Mouse (Mus musculus) monocyte, adult 5-6 weeks (primary cell): Measurements from ENCODE around the gene Dnm1. TPM values are rescaled to one million over a fixed set of nuclear protein-coding genes. Genes with fewer than 3 reads are reported as not detected.

Source experiments
- ATAC-seq: fragments of 153-309, 156-312 bp; replicated peaks from 2 replicates; pipeline ENCODE4 v1.8.0; 2017; ENCODE audit warnings: mild to moderate bottlenecking; ENCODE audit not compliant: low TSS enrichment, insufficient number of reproducible peaks, severe bottlenecking, poor library complexity, low FRiP score
- total RNA-seq: library from RNA; stranded (forward); fragments of 200-1000, 200-491, 200-594 nt; gene quantifications from 3 replicates; pipeline ENCODE4 v1.2.3, GENCODE M21; 2017

Dnm1 gene
- not detected in 3 replicates for total RNA-seq

DNA sequence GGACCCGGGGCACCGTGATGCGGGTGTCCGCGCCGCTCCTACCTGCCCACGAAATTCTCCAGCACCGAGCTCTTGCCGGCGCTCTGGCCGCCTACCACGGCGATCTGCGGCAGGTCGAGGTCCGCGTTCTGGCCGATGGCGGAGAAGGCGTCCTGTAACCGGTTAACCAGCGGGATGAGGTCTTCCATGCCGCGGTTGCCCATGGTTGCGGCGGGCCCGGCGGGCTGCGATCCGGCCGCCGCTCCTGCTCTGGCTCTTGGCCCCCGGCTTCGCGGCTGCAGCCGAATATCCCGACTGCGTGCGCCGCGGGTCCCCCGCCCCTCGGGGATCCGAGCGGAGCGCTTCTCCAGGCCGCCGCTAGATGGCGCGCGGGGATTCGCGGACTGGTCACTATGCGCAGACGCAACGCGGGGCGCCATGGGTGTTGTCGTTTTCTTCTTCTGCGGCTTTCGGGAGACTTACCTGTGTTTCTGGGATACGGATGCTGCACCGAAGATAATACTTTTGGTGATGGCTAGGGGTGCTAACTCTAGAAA, at the start of gene Dnm1:
Dnm1 (minus strand) TSS at position 332 of the 536 bp plus-strand sequence.
- ATAC-seq: peak; percentile 65

- no peak for ATAC-seq
Measured at GRCm38 (mm10) chr2:32396695-32397094, 43.6 kb upstream of the Dnm1 start.

DNA sequence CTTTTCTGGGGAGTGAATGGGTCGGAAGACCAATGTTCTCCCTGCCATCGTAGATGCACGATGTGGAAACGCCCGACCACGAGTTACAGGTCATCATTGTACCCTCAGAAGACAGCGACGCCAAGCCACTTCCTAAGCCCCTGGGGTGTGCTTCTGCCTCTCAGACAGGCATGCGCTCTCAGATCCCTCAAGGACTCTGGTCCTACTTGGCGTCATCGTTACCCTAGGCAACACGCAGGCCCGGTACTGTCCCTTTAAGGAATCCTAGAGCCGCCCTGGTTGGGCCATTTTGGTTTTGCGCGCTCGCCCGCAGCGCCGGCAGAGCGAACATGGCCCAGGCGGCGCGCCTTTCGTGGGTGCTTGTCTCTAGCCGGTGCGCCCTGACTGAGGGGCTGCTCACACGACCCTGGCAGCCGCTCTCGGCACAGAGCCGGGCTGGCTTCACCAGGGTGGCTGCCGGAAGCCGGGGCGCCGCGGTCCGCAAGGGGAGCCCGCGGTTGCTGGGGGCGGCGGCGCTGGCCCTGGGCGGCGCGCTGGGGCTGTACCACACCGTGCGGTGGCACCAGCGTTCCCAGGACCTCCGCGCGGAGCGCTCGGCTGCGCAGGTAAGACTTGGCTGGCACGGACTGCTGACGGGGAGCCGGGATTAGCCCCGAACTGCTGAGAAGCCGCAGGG, 42.9 kb upstream of the Dnm1 start:
- peak; percentile 87 for ATAC-seq

DNA sequence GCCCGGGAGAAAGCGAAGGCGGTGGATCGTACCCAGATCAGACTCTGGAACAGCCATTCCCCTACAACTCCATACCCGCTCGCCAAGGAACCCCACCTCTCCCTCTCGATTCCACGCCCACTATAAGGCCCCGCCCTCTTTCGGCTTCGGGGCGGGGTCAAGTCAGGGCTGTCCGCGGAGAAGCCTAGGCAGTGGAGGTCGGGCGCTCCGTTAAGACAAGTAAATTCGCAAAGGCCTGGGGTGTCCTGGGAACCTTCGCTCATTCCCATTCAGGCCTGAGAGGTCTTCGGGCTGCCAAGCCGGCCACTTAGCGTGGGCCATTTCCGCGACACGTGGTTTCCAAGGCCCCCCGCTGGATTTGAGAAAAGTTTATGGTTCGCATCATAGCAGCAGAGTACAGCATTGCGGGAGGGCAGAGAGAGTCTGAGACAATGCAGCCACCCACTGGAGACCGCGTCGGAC, 42.4 kb upstream of the Dnm1 start, which contains the start of gene Ptges2:
Ptges2 (plus strand) TSS at position 413 of the 462 bp plus-strand sequence.
- ATAC-seq: peak; percentile 77

GRCm38 (mm10) chr2:32394973-32395372, 41.8 kb upstream of the Dnm1 start:
- ATAC-seq: no peak

GRCm38 (mm10) chr2:32392063-32392462, 38.9 kb upstream of the Dnm1 start:
- ATAC-seq: no peak

- ATAC-seq: no peak
Measured at GRCm38 (mm10) chr2:32390871-32391270, 37.7 kb upstream of the Dnm1 start.

DNA sequence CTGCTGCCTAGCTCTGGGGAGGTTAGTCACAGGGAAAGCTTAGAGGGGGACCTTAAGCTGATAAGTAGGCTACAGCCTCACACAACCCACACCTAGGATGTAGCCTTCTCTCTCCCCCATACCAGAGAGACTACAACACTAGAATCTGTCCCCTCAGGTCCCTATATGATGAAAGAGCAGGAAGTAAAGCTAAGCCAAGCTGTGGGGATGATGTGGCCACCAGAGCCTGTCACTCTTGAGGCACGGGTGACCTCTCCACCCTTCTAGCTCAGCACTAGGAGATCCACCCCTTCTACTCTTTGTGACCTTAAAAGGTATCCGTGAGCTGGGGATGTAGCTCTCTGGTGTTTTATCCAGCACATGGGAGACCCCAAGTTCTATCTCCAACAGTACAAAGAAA, 36.0 kb upstream of the Dnm1 start:
- ATAC-seq: no peak

GRCm38 (mm10) chr2:32387706-32388490, 34.8 kb upstream of the Dnm1 start, which contains the start of gene Lcn2:
Gene Lcn2, minus strand, starts transcription at chr2:32388252.
- no peak for ATAC-seq

- ATAC-seq: no peak
Measured at GRCm38 (mm10) chr2:32382689-32383088, 29.6 kb upstream of the Dnm1 start.

DNA sequence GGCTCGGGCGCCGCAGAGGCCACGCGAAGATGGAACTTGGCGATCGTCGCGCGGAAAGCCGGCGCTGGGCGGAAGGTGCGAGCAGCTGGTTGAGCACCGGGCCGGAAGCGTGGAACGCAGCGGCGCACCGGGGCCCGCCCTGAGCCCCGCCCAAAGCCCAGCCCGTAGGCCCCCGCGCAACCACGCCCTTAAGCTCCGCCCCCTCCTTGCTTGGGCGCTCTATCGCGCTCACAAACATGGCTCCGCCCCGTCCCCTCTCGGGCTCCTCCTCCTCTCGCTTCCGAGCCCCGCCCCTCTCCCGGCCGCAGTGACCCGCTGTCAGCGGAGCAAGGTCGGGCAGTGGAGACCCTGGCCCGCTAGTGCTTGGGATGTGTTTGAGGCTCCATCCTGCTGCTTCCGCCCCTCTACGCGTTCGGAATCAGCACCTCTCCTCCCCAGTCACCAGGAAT, 28.7 kb upstream of the Dnm1 start, which contains the start of gene 1110008P14Rik:
1110008P14Rik (minus strand) TSS at position 164 of the 449 bp plus-strand sequence.
- ATAC-seq: peak; percentile 88

- ATAC-seq: peak; percentile 10
Measured at GRCm38 (mm10) chr2:32381141-32381774, 28.1 kb upstream of the Dnm1 start.

DNA sequence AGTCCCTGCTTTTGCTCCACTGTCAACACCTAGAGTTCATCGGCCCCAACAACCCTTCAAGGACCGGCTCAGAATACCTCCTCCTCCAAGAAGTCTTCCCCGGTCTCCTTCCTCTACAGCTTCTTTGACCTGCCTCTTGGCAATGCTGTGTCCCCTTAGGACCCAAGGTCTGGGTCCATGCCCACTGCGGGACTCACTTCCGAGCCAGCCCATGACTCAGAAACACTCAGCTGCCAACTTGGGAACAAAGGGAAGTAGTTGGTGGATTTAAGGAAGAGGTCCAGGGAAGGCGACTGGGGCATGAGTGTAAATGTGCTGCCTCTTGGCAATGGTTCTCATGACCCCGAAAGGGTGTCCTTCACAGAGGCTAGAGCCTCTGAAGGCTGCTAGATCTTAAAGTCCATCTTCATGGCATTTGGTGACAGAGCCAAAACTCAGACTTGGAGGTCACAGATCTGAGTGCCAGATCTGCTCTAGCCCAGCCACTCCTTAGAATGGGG, 26.9 kb upstream of the Dnm1 start:
- ATAC-seq: no peak

DNA sequence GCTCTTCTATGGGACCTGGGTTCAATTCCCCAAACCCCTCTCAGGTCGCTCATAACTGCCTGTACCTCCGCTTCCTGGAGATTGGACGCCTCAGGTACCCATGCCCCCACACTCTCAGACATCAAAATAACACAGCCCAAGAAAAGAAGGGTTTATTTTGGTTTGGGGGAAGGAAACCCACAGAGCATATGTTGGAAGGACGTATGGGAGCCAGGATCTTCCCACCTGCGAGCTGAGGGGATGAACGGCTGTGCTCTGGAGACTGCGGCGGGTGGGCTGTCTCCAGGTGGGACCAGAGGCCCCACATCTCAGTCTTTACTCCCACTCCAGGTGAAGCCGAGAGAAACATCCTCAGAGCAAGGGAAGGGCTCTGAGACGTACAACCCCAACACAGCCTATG, 23.8 kb upstream of the Dnm1 start:
- ATAC-seq: no peak

- no peak for ATAC-seq
Measured at GRCm38 (mm10) chr2:32375317-32375940, 22.3 kb upstream of the Dnm1 start.

- no peak for ATAC-seq
Measured at GRCm38 (mm10) chr2:32374191-32374590, 21.1 kb upstream of the Dnm1 start.

- no peak for ATAC-seq
Measured at GRCm38 (mm10) chr2:32367315-32367714, 14.2 kb upstream of the Dnm1 start.

GRCm38 (mm10) chr2:32364121-32364520, 11.0 kb upstream of the Dnm1 start:
- ATAC-seq: no peak
